Mouse (Mus musculus) T-cell, adult 66 days (primary cell): Measurements from ENCODE around the gene Sap30l. TPM values are rescaled to one million over a fixed set of nuclear protein-coding genes. Genes with fewer than 3 reads are reported as not detected.

Experiments used
- total RNA-seq, 2 experiments: library from RNA; stranded (reverse); gene quantifications; 3 replicates in 1 of 2; 4 replicates in 1 of 2; pipeline ENCODE4 v1.2.4; 2023

Gene Sap30l
- total RNA-seq, result 10 to 100 TPM; 38.2 to 39.1 TPM

DNA sequence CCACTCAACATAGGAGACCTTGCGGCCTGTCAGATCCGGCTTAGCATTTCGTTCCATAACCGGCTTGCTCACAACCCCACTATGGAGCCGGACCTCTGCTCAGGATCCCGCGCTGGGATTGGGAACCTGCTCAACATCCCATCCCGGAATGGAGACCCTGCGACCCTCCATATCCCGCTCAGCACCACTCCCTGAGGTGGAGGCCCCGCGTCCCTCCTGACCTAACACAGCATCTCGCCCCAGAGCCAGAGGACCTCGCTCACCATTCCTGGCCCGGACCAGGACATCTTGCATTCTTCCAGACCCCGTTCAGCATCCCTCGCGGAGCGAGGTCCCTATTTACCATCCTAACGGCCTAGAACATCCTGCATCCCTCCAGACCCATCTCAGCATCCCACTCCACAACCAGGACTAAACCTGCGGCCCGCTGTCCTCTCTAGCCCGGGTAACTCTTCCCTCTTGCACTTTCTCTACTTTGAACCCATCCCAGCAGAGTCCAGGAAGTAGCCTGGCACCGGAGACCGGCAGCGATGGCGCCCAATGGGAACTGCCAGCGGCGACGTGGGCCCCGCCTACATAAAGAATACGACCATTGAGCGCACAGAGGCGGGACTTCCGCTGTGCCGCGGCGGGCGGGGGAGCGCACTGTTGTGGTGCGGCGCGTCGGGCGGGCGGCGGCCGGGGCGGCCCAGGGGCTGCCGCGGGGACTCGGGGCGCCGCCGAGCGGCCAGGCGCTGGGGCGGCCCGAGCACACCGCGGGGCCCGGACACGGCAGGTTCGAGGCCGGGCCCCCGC is at the start of gene Sap30l:
Gene Sap30l (plus strand): TSS at position 667 of the 795 bp plus-strand sequence.

DNA sequence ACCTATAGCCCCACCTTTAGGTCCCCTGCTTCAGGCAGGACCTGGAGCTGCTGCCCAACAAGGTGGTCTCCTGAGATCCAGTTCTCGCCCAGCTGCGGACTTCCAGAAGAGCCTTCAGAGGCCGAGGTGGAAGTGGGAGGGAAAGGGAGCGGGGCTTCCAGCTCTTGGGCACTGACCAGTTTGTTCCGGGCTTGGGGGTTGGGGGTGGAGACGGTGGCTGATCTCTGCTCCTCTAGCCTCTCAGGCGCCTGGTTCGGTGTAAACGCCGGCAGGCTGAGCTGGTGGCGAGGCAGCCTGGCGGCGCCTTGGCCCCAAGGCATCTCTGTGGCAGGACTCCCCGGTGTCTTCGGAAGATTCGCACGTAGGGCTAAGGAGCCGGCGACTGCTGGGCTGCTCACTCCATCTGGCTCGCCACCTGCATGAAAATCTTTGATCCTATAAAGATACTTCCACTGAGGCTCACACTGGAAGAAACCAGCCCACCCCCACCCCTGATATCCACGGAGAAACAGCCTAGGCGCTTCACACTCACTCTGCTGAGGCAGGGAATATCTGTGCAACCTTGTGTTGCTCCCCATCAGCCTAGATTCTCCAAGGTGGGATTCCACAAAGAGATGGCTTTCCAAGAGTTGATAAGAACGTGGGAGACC is 31.2 kb downstream of the Sap30l start, which contains the start of gene Hand1:
Gene Hand1 (minus strand): TSS at position 267 of the 650 bp plus-strand sequence.

Other genes with a start within 250 kb of the Sap30l start
- gene Galnt10, start 156.2 kb upstream of the Sap30l start, total RNA-seq, result 10 to 100 TPM; 70.3 to 70.7 TPM
- gene Hand1, start 31.2 kb downstream of the Sap30l start, total RNA-seq, result not detected
- gene Larp1, start 207.4 kb downstream of the Sap30l start, total RNA-seq, result 100 to 1,000 TPM; 120 to 125 TPM